Mouse (Mus musculus): ENCODE results near the gene Rhobtb3. TPM values are rescaled to one million over a fixed set of nuclear protein-coding genes. Genes with fewer than 3 reads are reported as not detected.
A peak's percentile ranks its signal among the peaks of the same experiment; 100 is the strongest.
"Not testable (repeated sequence)": the region's sequence is repeated elsewhere in the genome, so short reads cannot be mapped to it uniquely, and the experiment has no call there.

The Rhobtb3 gene
- total RNA-seq, 2 experiments from 2014 or later: 13.6 to 15.3 TPM

- intact Hi-C loops (cut with DNase I): loop anchor here (5.0 kb wide), 1 partner anchor 153 kb away; the partner anchor contains the start of genes Arsk and Ttc37
- TF ChIP-seq CTCF (IDR thresholded peaks at IDR 0.05): no peak
- peak overlapping the region; percentile 91 for H3K4me3 ChIP-seq
- peak overlapping the region; percentile 93 for H3K27ac ChIP-seq
- DNase-seq (ENCODE audit: extremely low spot score in 1 of 2, low spot score in 2 of 2): no peak
These were observed 507 bp upstream of the Rhobtb3 start for GRCm38 (mm10) chr13:75944044-75944820.

- no peak for DNase-seq (ENCODE audit: extremely low spot score in 1 of 2, low spot score in 2 of 2)
- intact Hi-C loops (cut with DNase I): loop anchor here (1.0 to 5.0 kb wide), 3 partner anchors 76 to 155 kb away; partner anchors contain the start of genes Arsk, Rfesd and Ttc37
- Histone ChIP-seq H3K4me3 (peak overlapping the region; percentile 91), H3K27ac (peak overlapping the region; percentile 93)
- no peak; the same call in 1 of the 2 replicates for TF ChIP-seq CTCF (IDR thresholded peaks at IDR 0.05)
These were observed 994 bp downstream of the Rhobtb3 start for GRCm38 (mm10) chr13:75942731-75943130.

GRCm38 (mm10) chr13:75941518-75942295, 2.0 kb downstream of the Rhobtb3 start:
- H3K4me3 ChIP-seq: peak overlapping the region; percentile 91
- intact Hi-C loops (cut with DNase I): loop anchor here (2.0 to 5.0 kb wide), 2 partner anchors 101 to 156 kb away; partner anchors contain the start of genes Arsk and Ttc37

GRCm38 (mm10) chr13:75940791-75941517, 2.8 kb downstream of the Rhobtb3 start:
- intact Hi-C loops (cut with DNase I): loop anchor here (5.0 kb wide), 1 partner anchor 156 kb away; the partner anchor contains the start of genes Arsk and Ttc37
- H3K27ac ChIP-seq: no peak overlapping the region
- H3K4me3 ChIP-seq: no peak overlapping the region; the same call in 1 of the 2 replicates
- DNase-seq (ENCODE audit: extremely low spot score in 1 of 2, low spot score in 2 of 2): no peak
- no peak for TF ChIP-seq CTCF (IDR thresholded peaks at IDR 0.05)

More at GRCm38 (mm10) chr13:75941518-75942295, 2.0 kb downstream of the Rhobtb3 start:
- peak; percentile 14 for TF ChIP-seq CTCF (IDR thresholded peaks at IDR 0.05)
- DNase-seq (ENCODE audit: extremely low spot score in 1 of 2, low spot score in 2 of 2): no peak
- no peak overlapping the region for H3K27ac ChIP-seq

- Histone ChIP-seq H3K4me3 (no peak overlapping the region), H3K27ac (no peak overlapping the region)
- TF ChIP-seq CTCF (IDR thresholded peaks at IDR 0.05): no peak
- DNase-seq (ENCODE audit: extremely low spot score in 1 of 2, low spot score in 2 of 2): no peak
- intact Hi-C loops (cut with DNase I): no loop called here
These were observed 4.9 kb downstream of the Rhobtb3 start for GRCm38 (mm10) chr13:75938866-75939265.

- Histone ChIP-seq H3K4me3 (no peak overlapping the region), H3K27ac (no peak overlapping the region)
- no peak for DNase-seq (ENCODE audit: extremely low spot score in 1 of 2, low spot score in 2 of 2)
- intact Hi-C loops (cut with DNase I): no loop called here
- TF ChIP-seq CTCF (IDR thresholded peaks at IDR 0.05): no peak
These were observed 10.4 kb downstream of the Rhobtb3 start for GRCm38 (mm10) chr13:75933287-75933686.

- H3K27ac ChIP-seq: no peak overlapping the region
These were observed 12.7 kb downstream of the Rhobtb3 start for GRCm38 (mm10) chr13:75931073-75931472.

GRCm38 (mm10) chr13:75930660-75931059, 13.1 kb downstream of the Rhobtb3 start:
- no peak overlapping the region for H3K4me3 ChIP-seq
- DNase-seq (ENCODE audit: extremely low spot score in 1 of 2, low spot score in 2 of 2): no peak
- H3K27ac ChIP-seq: no peak overlapping the region
- no peak for TF ChIP-seq CTCF (IDR thresholded peaks at IDR 0.05)
- intact Hi-C loops (cut with DNase I): no loop called here

More at GRCm38 (mm10) chr13:75931073-75931472, 12.7 kb downstream of the Rhobtb3 start:
- TF ChIP-seq CTCF (IDR thresholded peaks at IDR 0.05): no peak
- DNase-seq (ENCODE audit: extremely low spot score in 1 of 2, low spot score in 2 of 2): peak; percentile 50 to 56
- intact Hi-C loops (cut with DNase I): no loop called here
- H3K4me3 ChIP-seq: no peak overlapping the region

- DNase-seq (ENCODE audit: extremely low spot score in 1 of 2, low spot score in 2 of 2): no peak
- no peak overlapping the region for H3K27ac ChIP-seq
- H3K4me3 ChIP-seq: no peak overlapping the region
- TF ChIP-seq CTCF (IDR thresholded peaks at IDR 0.05): no peak
- intact Hi-C loops (cut with DNase I): no loop called here
These were observed 13.7 kb downstream of the Rhobtb3 start for GRCm38 (mm10) chr13:75930023-75930422.

GRCm38 (mm10) chr13:75929071-75929470, 14.7 kb downstream of the Rhobtb3 start:
- H3K27ac ChIP-seq; H3K4me3 ChIP-seq; DNase-seq (ENCODE audit: extremely low spot score in 1 of 2, low spot score in 2 of 2); intact Hi-C loops (cut with DNase I): not testable (repeated sequence)

GRCm38 (mm10) chr13:75927951-75928350, 15.8 kb downstream of the Rhobtb3 start:
- no peak for DNase-seq (ENCODE audit: extremely low spot score in 1 of 2, low spot score in 2 of 2)
- no peak for TF ChIP-seq CTCF (IDR thresholded peaks at IDR 0.05)
- no peak overlapping the region; the same call in 1 of the 2 replicates for H3K27ac ChIP-seq
- intact Hi-C loops (cut with DNase I): no loop called here
- no peak overlapping the region for H3K4me3 ChIP-seq
